Mouse (Mus musculus) kidney, adult 2 months (tissue): Measurements from ENCODE around the gene Mfsd14b. TPM values are rescaled to one million over a fixed set of nuclear protein-coding genes. Genes with fewer than 3 reads are reported as not detected.

Experiments used
- DNase-seq: peaks from one replicate; pipeline ENCODE4 v3.0.0; 2021
- H3K27ac ChIP-seq: fragments of 200-500 bp; 2 replicates; pipeline ENCODE4 v1.5.1; 2012; ENCODE audit warnings: low read depth, low read length, control low read depth, inconsistent platforms; ENCODE audit not compliant: insufficient read depth
- H3K27me3 ChIP-seq: fragments of 200-500 bp; replicated peaks from 2 replicates; pipeline ENCODE4 v1.6.1; 2012; ENCODE audit warnings: mild to moderate bottlenecking, moderate library complexity, low read length, inconsistent platforms; ENCODE audit not compliant: control insufficient read depth, insufficient read depth
- H3K36me3 ChIP-seq: fragments of 200-500 bp; 2 replicates; pipeline ENCODE4 v1.6.1; 2012; ENCODE audit warnings: mild to moderate bottlenecking, moderate library complexity, low read length, inconsistent platforms; ENCODE audit not compliant: control insufficient read depth, insufficient read depth
- H3K4me1 ChIP-seq: fragments of 200-500 bp; 2 replicates; pipeline ENCODE4 v1.6.1; 2011; ENCODE audit warnings: low read length; ENCODE audit not compliant: control insufficient read depth, insufficient read depth
- H3K4me3 ChIP-seq: fragments of 200-500 bp; 2 replicates; pipeline ENCODE4 v1.5.1; 2011; ENCODE audit warnings: mild to moderate bottlenecking, low read depth, low read length, control low read depth; ENCODE audit not compliant: insufficient read depth
- CTCF ChIP-seq: fragments of 200-500 bp; conservative IDR thresholded peaks from 2 replicates; pipeline ENCODE4 v1.5.1; 2011; ENCODE audit warnings: low read depth, mild to moderate bottlenecking, control low read depth, low read length, moderate library complexity, mixed read lengths; ENCODE audit not compliant: insufficient read depth, insufficient read length
- POLR2A ChIP-seq: fragments of 200-500 bp; IDR thresholded peaks from one replicate; pipeline ENCODE4 v1.6.1; 2011; ENCODE audit warnings: low read depth, low read length, control low read depth
- polyA plus RNA-seq: library from polyadenylated mRNA; depleted of rRNA; stranded (reverse); fragments of >200 nt; gene quantifications from 2 replicates; pipeline ENCODE4 v1.2.3, GENCODE M21; 2012; rRNA removed

Mfsd14b gene
- polyA plus RNA-seq, 1 experiment = 15.6 TPM

DNA sequence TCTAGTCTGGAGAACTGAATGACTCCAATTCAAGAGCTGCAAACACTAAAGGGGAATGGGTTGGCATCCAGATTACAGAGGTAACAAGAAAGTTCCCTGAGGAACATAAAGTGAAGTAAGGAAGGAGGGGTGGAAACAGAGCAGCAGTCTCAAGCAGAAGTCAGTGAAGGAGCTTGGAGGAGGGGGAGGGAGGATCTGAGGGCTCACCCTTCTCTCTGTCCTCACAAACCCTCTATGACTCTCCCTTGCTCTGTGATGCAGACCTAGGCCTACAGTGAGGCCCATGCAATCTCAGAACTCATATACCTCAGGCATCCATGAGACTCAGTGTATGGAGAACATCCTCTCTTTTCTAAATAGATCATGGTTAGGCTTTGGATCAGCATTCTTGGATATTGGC lies 80.0 kb downstream of the Mfsd14b start, which contains the start of gene Spata31d1c:
TSS of gene Spata31d1c (plus strand) at position 301 of the 400 bp plus-strand sequence.
- Histone ChIP-seq H3K27ac (no peak within 1 kb of the TSS), H3K36me3 (no peaks in the 10 kb centered on the region), H3K4me1 (no peaks in the 10 kb centered on the region), H3K27me3 (no peaks in the 10 kb centered on the region), H3K4me3 (no peak within 1 kb of the TSS)
- no peak for TF ChIP-seq POLR2A
- no peak for TF ChIP-seq CTCF
- DNase-seq = no peak

Other genes starting within 250 kb of the Mfsd14b start
- 0.02 and 0.04 TPM in 2 replicates for gene Cntnap3, start 209.0 kb downstream of the Mfsd14b start, polyA plus RNA-seq
- not detected in 2 replicates for gene Spata31, start 195.6 kb downstream of the Mfsd14b start, polyA plus RNA-seq
- not detected in 2 replicates for gene Spata31d1c, start 79.9 kb downstream of the Mfsd14b start, polyA plus RNA-seq
- not detected in 2 replicates for gene Prss47, start 60.2 kb downstream of the Mfsd14b start, polyA plus RNA-seq
- gene Olfr465-ps1, start 25.1 kb upstream of the Mfsd14b start, polyA plus RNA-seq = not detected in 2 replicates
- gene Olfr466, start 37.3 kb upstream of the Mfsd14b start, polyA plus RNA-seq = not detected in 2 replicates
- gene Nlrp4f, start 93.0 kb upstream of the Mfsd14b start, polyA plus RNA-seq = 0.05 and 0.13 TPM in 2 replicates
- gene Gm10775, start 146.6 kb upstream of the Mfsd14b start, polyA plus RNA-seq = not detected in 2 replicates
- 17.1 and 19.0 TPM in 2 replicates for gene Zfp369, start 165.8 kb upstream of the Mfsd14b start, polyA plus RNA-seq